28 mouse cellular contexts compared by ENCODE assay signal in the genomic region with DNA sequence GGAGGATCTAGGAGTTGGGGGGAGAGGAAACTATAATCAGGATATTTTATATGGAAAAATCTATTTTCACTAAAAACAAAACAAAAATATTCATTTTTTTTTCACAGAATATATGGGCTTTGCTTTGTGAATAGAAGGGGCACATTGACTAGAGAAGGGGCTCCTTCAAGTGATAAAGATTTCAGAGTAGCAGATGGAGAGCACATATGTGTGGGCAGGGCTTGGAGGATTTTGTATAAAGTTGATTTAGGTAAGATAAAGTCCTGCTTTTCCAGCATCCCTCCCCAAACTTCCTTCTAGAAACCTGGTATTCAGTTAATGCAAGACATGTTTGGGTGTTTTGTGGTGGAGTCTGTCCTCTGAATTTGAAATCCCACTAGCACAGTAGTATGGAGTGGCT.
"Had no signal": no experiment of that assay in that cellular context is flagged by ENCODE, and none has a peak within 500 bp of the region (broad histone marks: within the 10 kb centered on the region; RNA-seq: fewer than 3 reads in every experiment).

No protein-coding gene starts in this region.

- H3K4me3 ChIP-seq: heart, embryonic 10.5 days; heart, embryonic 12.5 days; hindbrain, embryonic 10.5 days; hindbrain, embryonic 12.5 days; intestine, embryonic 15.5 days; layer of hippocampus, adult 2 months; left cerebral cortex, adult 2 months; limb, embryonic 10.5 days; limb, embryonic 12.5 days; liver, embryonic 13.5 days; liver, embryonic 15.5 days had no signal

- H3K27ac ChIP-seq: heart, embryonic 10.5 days; hindbrain, embryonic 10.5 days; hindbrain, embryonic 12.5 days; hindbrain, embryonic 14.5 days; intestine, embryonic 15.5 days; layer of hippocampus, adult 2 months; left cerebral cortex, adult 2 months; limb, embryonic 10.5 days; limb, embryonic 12.5 days; liver, embryonic 13.5 days; liver, embryonic 15.5 days had no signal

- DNase-seq: gastrocnemius, postnatal 10 days; gastrocnemius, postnatal 25 days; heart, adult 18-20 months; heart, postnatal 10 days; heart, postnatal 4 days; kidney, adult 18-20 months; kidney, adult 8-10 months; kidney, postnatal 10 days; kidney, postnatal 25 days; kidney, postnatal 4 days; liver; liver, embryonic 13.5 days; liver, postnatal 0 days had no signal

- H3K36me3 ChIP-seq: heart, embryonic 10.5 days; heart, embryonic 12.5 days; hindbrain, embryonic 10.5 days; hindbrain, embryonic 12.5 days; intestine, embryonic 15.5 days; limb, embryonic 10.5 days; limb, embryonic 12.5 days; liver, embryonic 13.5 days; liver, embryonic 15.5 days had no signal

- H3K9ac ChIP-seq: heart, embryonic 12.5 days; hindbrain, embryonic 12.5 days; hindbrain, embryonic 14.5 days; intestine, embryonic 15.5 days; limb, embryonic 12.5 days; liver, embryonic 13.5 days; liver, embryonic 15.5 days; liver, postnatal 0 days had no signal

- H3K9me3 ChIP-seq: heart, embryonic 10.5 days; heart, embryonic 12.5 days; hindbrain, embryonic 10.5 days; hindbrain, embryonic 12.5 days; intestine, embryonic 15.5 days; limb, embryonic 10.5 days; limb, embryonic 12.5 days; liver, embryonic 13.5 days; liver, embryonic 15.5 days had no signal

- H3K4me1 ChIP-seq: heart, embryonic 10.5 days; heart, embryonic 12.5 days; intestine, embryonic 15.5 days; liver, embryonic 13.5 days; liver, embryonic 15.5 days had no signal

- H3K27me3 ChIP-seq: heart, embryonic 12.5 days; hindbrain, embryonic 12.5 days; intestine, embryonic 15.5 days; limb, embryonic 12.5 days; liver, embryonic 13.5 days; liver, embryonic 15.5 days had no signal

- ATAC-seq: hindbrain, embryonic 16.5 days; inflammation-experienced regulatory T-cells, adult 6 months; intestine, embryonic 15.5 days; intestine, postnatal 0 days; liver, postnatal 0 days had no signal

- H3K4me2 ChIP-seq: heart, embryonic 12.5 days; hindbrain, embryonic 12.5 days; hindbrain, embryonic 14.5 days; intestine, embryonic 15.5 days; limb, embryonic 12.5 days; liver, embryonic 11.5 days; liver, embryonic 13.5 days; liver, embryonic 15.5 days had no signal
